Mouse (Mus musculus) myocyte (in vitro differentiated cells): ENCODE measurements at regions not wholly inside any gene's neighbourhood (a gene's known extent, or its start where the extent isn't known, plus 50 kb on each side); places are given as distances from the start of the nearest gene placed in this dataset.

Experiments used
- H3K27me3 ChIP-seq: one replicate; pipeline ENCODE4 v1.6.1; 2011; ENCODE audit not compliant: control insufficient read depth, insufficient read depth, insufficient read length
- H3K36me3 ChIP-seq: one replicate; pipeline ENCODE4 v1.6.1; 2011; ENCODE audit not compliant: control insufficient read depth, insufficient read depth
- H3K4me2 ChIP-seq: one replicate; pipeline ENCODE4 v1.6.1; 2011; ENCODE audit warnings: low read depth, control low read depth
- H3K4me3 ChIP-seq: one replicate; pipeline ENCODE4 v1.5.1; 2011; ENCODE audit warnings: mild to moderate bottlenecking, control low read depth, moderate library complexity
- H3K79me2 ChIP-seq: one replicate; pipeline ENCODE4 v1.6.1; 2011; ENCODE audit not compliant: control insufficient read depth, insufficient read depth
- H3ac ChIP-seq: one replicate; pipeline ENCODE4 v1.6.1; 2011; ENCODE audit not compliant: control insufficient read depth, insufficient read length
- CEBPB ChIP-seq: IDR thresholded peaks from 2 replicates; pipeline ENCODE4 v1.6.1; 2011; ENCODE audit warnings: mild to moderate bottlenecking, moderate library complexity; ENCODE audit not compliant: poor library complexity, insufficient read depth, severe bottlenecking
- E2F4 ChIP-seq: IDR thresholded peaks from one replicate; pipeline ENCODE4 v1.6.1; 2011; ENCODE audit warnings: mild to moderate bottlenecking, control low read depth, moderate library complexity; ENCODE audit not compliant: insufficient read depth
- MYOD1 ChIP-seq, 3 experiments: IDR thresholded peaks; one replicate each; pipeline ENCODE4 v1.6.1; 2011; ENCODE audit warnings: control low read depth in 2 of 3, low read depth in 2 of 3, mild to moderate bottlenecking in 2 of 3, moderate library complexity in 1 of 3; ENCODE audit not compliant: insufficient read length in 2 of 3, control insufficient read depth in 1 of 3
- MYOG ChIP-seq, 3 experiments: IDR thresholded peaks; one replicate each; pipeline ENCODE4 v1.6.1; 2011; ENCODE audit warnings: control low read depth in 2 of 3, low read depth in 2 of 3, mild to moderate bottlenecking in 2 of 3; ENCODE audit not compliant: insufficient read length in 2 of 3, control insufficient read depth in 1 of 3, insufficient read depth in 1 of 3
- POLR2A ChIP-seq: IDR thresholded peaks from one replicate; pipeline ENCODE4 v1.6.1; 2011; ENCODE audit warnings: low read depth, mild to moderate bottlenecking, control low read depth, moderate library complexity; ENCODE audit not compliant: insufficient read length
- POLR2AphosphoS2 ChIP-seq: IDR thresholded peaks from one replicate; pipeline ENCODE4 v1.6.1; 2011; ENCODE audit warnings: low read depth, control low read depth; ENCODE audit not compliant: insufficient read length
- REST ChIP-seq: IDR thresholded peaks from one replicate; pipeline ENCODE4 v1.6.1; 2011; ENCODE audit warnings: mild to moderate bottlenecking, control low read depth, moderate library complexity; ENCODE audit not compliant: insufficient read depth, insufficient read length
- SRF ChIP-seq: IDR thresholded peaks from one replicate; pipeline ENCODE4 v1.6.1; 2011; ENCODE audit warnings: low read depth; ENCODE audit not compliant: control insufficient read depth, insufficient read length
- TCF12 ChIP-seq: IDR thresholded peaks from one replicate; pipeline ENCODE4 v1.6.1; 2011; ENCODE audit warnings: mild to moderate bottlenecking, control low read depth; ENCODE audit not compliant: poor library complexity, insufficient read depth, severe bottlenecking
- TCF3 ChIP-seq: IDR thresholded peaks from one replicate; pipeline ENCODE4 v1.6.1; 2011; ENCODE audit warnings: low read depth, control low read depth; ENCODE audit not compliant: insufficient read length
- USF1 ChIP-seq: IDR thresholded peaks from one replicate; pipeline ENCODE4 v1.6.1; 2011; ENCODE audit warnings: low read depth, mild to moderate bottlenecking, control low read depth, moderate library complexity

DNA sequence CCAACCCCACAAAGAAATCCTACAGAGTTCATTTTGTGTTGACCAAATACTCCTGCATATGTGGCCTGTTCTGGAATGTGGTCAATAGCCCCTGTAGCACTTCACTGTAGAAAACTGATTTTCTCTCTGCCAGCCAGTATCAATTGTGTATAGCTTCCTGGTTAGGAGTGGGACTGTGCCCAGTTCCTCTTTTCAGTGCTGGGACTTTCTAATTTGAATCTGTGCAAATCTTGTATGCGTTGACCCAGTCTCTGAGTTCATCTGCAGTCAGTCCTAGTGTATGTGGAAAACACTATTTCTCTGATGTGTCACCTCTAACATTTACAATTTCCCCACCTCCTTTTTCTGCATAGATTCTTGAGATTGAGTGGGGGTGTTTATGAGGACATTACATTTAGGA, 421.3 kb downstream of the Plod2 start:
- H3K36me3 ChIP-seq, result no peaks in the 10 kb centered on the region
- H3K4me2 ChIP-seq, result no peak overlapping the region
- no peak for TF ChIP-seq TCF3
- H3K27me3 ChIP-seq, result no peaks in the 10 kb centered on the region
- no peaks in the 10 kb centered on the region for H3K79me2 ChIP-seq
- H3K4me3 ChIP-seq, result no peak overlapping the region
- H3ac ChIP-seq, result no peak overlapping the region

DNA sequence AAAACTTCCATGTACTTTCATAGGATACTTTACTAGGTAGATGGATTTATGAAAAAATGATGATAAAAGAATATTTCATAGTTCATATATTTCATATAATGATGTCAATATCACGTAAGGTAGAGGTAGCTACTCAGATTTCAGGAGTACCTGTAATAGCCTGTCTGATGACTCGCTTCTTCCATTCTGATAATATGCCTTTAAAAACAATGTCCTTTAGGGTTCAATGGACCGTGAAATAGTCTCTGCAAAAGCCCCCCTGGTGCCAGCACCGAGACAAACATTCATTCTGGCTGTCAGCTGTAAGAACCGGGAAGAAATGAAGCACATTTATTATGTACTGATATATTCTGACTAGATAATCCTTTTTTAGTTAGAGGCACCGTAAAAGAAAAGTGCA, 449.7 kb downstream of the Plod2 start:
- no peaks in the 10 kb centered on the region for H3K36me3 ChIP-seq
- H3K79me2 ChIP-seq, result no peaks in the 10 kb centered on the region
- no peak overlapping the region for H3K4me2 ChIP-seq

DNA sequence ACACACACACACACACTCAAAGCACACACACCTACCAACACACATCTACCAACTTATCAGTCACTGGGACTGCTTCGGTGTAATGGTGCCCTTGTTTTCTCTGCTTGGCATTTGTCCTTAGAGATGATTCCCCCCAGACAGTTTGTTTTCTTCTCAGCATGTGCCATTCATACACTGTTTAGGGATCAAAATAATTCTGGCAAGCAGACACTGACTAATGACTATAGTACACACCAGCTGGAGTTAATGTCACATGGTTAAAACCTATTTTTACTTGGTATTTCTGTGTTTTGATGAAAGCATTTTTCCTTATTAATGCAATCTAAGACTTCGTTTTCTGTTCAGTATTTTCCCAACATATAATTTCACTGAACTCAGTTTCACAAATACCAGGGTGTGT, 454.1 kb downstream of the Plod2 start:
- Histone ChIP-seq H3K4me2 (no peak overlapping the region), H3K36me3 (no peaks in the 10 kb centered on the region), H3K79me2 (no peaks in the 10 kb centered on the region), H3ac (no peak overlapping the region), H3K4me3 (no peak overlapping the region), H3K27me3 (no peaks in the 10 kb centered on the region)
- TF ChIP-seq E2F4, result no peak

More for the DNA sequence above, 449.7 kb downstream of the Plod2 start:
- Histone ChIP-seq H3ac (no peak overlapping the region), H3K4me3 (no peak overlapping the region), H3K27me3 (no peaks in the 10 kb centered on the region)
- TF ChIP-seq TCF3, result no peak
- no peak for TF ChIP-seq CEBPB
- TF ChIP-seq E2F4, result no peak
- TF ChIP-seq SRF, result no peak
- no peak for TF ChIP-seq POLR2AphosphoS2
- TF ChIP-seq USF1, result no peak
- no peak for TF ChIP-seq REST
- TF ChIP-seq MYOD1 (IDR thresholded peaks at IDR 0.05; ENCODE audit: control insufficient read depth in 1 of 3, insufficient read length in 2 of 3, low read depth in 2 of 3), result no peak

DNA sequence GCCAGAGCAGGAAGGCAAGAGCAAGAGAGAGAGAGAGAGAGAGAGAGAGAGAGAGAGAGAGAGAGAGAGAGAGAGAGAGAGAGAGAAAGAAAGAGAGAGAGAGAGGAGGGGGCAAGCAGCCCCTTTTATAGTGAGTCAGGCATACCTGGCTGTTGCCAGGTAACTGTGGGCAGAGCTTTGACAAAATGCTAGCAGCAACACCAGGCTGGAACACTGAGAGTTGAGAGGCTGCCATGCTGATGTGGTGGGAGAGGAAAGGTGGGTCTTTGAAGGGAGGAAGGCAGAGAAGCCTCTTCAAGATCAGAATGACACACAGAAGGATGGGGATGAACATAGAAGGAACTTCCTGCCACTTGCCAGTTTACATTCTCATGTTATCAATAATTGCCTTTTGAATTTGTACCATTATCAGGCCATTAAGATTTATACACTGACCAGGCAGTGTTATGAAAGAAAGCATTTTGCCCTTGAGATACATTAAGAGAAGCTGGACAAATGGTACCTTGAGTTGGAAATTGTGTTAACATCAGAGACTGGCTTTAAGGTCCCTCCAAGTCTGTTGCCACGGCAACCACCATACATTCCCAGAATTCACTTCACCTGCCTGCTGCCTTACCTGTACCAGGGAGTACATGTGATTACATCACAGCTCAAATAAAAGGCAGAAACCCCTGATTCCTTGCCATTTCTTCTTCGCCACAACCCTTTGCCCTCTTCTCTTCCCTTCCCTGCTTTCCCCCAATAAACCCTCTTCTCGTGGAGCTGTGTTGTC, 463.3 kb downstream of the Plod2 start:
- Histone ChIP-seq H3K27me3 (no peaks in the 10 kb centered on the region), H3K79me2 (no peaks in the 10 kb centered on the region), H3K4me3 (no peak overlapping the region), H3K36me3 (no peaks in the 10 kb centered on the region), H3K4me2 (no peak overlapping the region), H3ac (no peak overlapping the region)
- TF ChIP-seq SRF (no peak), POLR2AphosphoS2 (no peak), POLR2A (no peak), MYOD1 (IDR thresholded peaks at IDR 0.05; ENCODE audit: control insufficient read depth in 1 of 3, insufficient read length in 2 of 3, low read depth in 2 of 3) (no peak), E2F4 (no peak), USF1 (no peak), MYOG (IDR thresholded peaks at IDR 0.05; ENCODE audit: control insufficient read depth in 1 of 3, insufficient read depth in 1 of 3, insufficient read length in 2 of 3, low read depth in 2 of 3) (no peak), TCF12 (no peak), REST (no peak)

DNA sequence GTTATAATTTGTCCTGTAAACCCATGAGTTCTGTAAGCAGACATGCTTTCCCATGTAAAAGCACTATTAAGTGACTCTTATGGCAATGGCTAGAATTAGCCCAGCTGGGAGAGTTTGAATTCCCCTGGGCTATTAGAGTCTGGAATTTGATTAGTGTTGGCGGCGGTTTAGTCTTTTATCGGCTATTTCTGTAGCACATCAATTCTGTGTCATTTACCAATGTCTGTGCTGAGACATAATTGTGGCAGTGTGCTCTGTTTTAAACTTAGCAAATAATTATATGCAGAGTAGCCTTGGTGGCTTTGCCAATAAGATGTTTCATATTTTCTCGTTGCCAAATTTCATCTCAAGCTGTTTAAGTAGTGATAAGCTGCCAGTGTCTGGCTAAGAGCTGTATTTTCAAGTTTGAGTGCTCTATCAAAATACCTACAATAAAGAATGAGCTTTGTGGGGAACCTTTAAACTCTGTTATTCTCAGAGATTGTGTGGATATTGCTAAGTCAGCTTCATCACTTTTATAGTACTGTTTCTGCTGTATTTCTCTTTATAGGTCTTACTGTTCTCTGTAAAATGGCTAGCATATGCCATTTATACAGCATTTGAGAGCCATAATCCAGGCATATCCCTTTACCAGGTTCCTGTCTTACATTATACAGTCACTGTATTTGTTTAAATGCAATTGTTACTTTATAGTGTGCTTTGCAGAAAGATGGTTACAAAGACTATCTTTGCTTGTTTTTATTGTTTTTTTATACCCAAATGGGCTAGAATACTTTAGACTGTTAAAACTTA, 466.7 kb downstream of the Plod2 start:
- TF ChIP-seq USF1, result no peak
- no peak for TF ChIP-seq MYOG (IDR thresholded peaks at IDR 0.05; ENCODE audit: control insufficient read depth in 1 of 3, insufficient read depth in 1 of 3, insufficient read length in 2 of 3, low read depth in 2 of 3)
- no peak for TF ChIP-seq MYOD1 (IDR thresholded peaks at IDR 0.05; ENCODE audit: control insufficient read depth in 1 of 3, insufficient read length in 2 of 3, low read depth in 2 of 3)
- no peak for TF ChIP-seq E2F4
- TF ChIP-seq POLR2A, result no peak
- no peak for TF ChIP-seq CEBPB
- Histone ChIP-seq H3K4me3 (no peak overlapping the region), H3K36me3 (no peaks in the 10 kb centered on the region), H3ac (no peak overlapping the region), H3K79me2 (no peaks in the 10 kb centered on the region), H3K27me3 (no peaks in the 10 kb centered on the region), H3K4me2 (no peak overlapping the region)
